Mouse (Mus musculus) cerebral cortex, adult 2 months (tissue): ENCODE results near the gene Krtdap.

ENCODE experiments used
- WGBS: fragments of 180-500 bp; shearing (Covaris S2); methylation state at CpG from one replicate; pipeline ENCODE4 v1.1.7; 2018; 5-methylcytosine and 5-hydroxymethylcytosine counted together

Krtdap gene

GRCm38 (mm10) chr7:30785721-30786546 is 1.8 kb upstream of the Krtdap start:
- WGBS: 49% methylated on average over 13 of the region's 13 CpGs

GRCm38 (mm10) chr7:30790141-30790540 is 2.4 kb downstream of the Krtdap start:
- 72% methylated on average over 10 of the region's 10 CpGs for WGBS

- WGBS: 19% methylated on average over 9 of the region's 9 CpGs
Measured at GRCm38 (mm10) chr7:30791921-30792320, 4.2 kb downstream of the Krtdap start.

- WGBS: 50% methylated on average over 1 of the region's 1 CpGs
Measured at GRCm38 (mm10) chr7:30796790-30797189, 9.1 kb downstream of the Krtdap start.

GRCm38 (mm10) chr7:30803256-30803655 is 15.6 kb downstream of the Krtdap start:
- WGBS: 96% methylated on average over 3 of the region's 3 CpGs

- WGBS: 66% methylated on average over 9 of the region's 9 CpGs
Measured at GRCm38 (mm10) chr7:30804026-30804715, 16.5 kb downstream of the Krtdap start.

GRCm38 (mm10) chr7:30805924-30806323 is 18.2 kb downstream of the Krtdap start:
- 56% methylated on average over 6 of the region's 6 CpGs for WGBS

- WGBS: 66% methylated on average over 6 of the region's 6 CpGs
Measured at GRCm38 (mm10) chr7:30810319-30810718, 22.6 kb downstream of the Krtdap start.

GRCm38 (mm10) chr7:30811757-30812290 is 24.1 kb downstream of the Krtdap start:
- 53% methylated on average over 9 of the region's 9 CpGs for WGBS

GRCm38 (mm10) chr7:30812291-30812807 is 24.7 kb downstream of the Krtdap start:
- 73% methylated on average over 6 of the region's 6 CpGs for WGBS

GRCm38 (mm10) chr7:30820131-30820530 is 32.4 kb downstream of the Krtdap start:
- WGBS: 80% methylated on average over 6 of the region's 6 CpGs

- 35% methylated on average over 7 of the region's 7 CpGs for WGBS
Measured at GRCm38 (mm10) chr7:30820854-30821445, 33.3 kb downstream of the Krtdap start.

GRCm38 (mm10) chr7:30821532-30821931 is 33.8 kb downstream of the Krtdap start:
- 71% methylated on average over 5 of the region's 5 CpGs for WGBS

GRCm38 (mm10) chr7:30823675-30824074 is 36.0 kb downstream of the Krtdap start, which contains the start of gene Ffar2:
Gene Ffar2 (minus strand): TSS chr7:30823775.
- WGBS: 91% methylated on average over 18 of the region's 18 CpGs

GRCm38 (mm10) chr7:30824306-30824705 is 36.6 kb downstream of the Krtdap start:
- 95% methylated on average over 3 of the region's 3 CpGs for WGBS

GRCm38 (mm10) chr7:30826660-30827059 is 39.0 kb downstream of the Krtdap start:
- WGBS: 91% methylated on average over 10 of the region's 10 CpGs

GRCm38 (mm10) chr7:30829428-30829827 is 41.7 kb downstream of the Krtdap start:
- 81% methylated on average over 3 of the region's 3 CpGs for WGBS

- WGBS: 79% methylated on average over 17 of the region's 17 CpGs
Measured at GRCm38 (mm10) chr7:30832261-30832660, 44.6 kb downstream of the Krtdap start.

GRCm38 (mm10) chr7:30832684-30833083 is 45.0 kb downstream of the Krtdap start:
- 46% methylated on average over 11 of the region's 11 CpGs for WGBS

GRCm38 (mm10) chr7:30840306-30840705 is 52.6 kb downstream of the Krtdap start:
- WGBS: 73% methylated on average over 3 of the region's 3 CpGs
